Mouse (Mus musculus) cerebral cortex, adult 2 months (tissue): Measurements from ENCODE around the gene Shb.

Experiments used
- WGBS: fragments of 180-500 bp; shearing (Covaris S2); methylation state at CpG from one replicate; pipeline ENCODE4 v1.1.7; 2018; 5-methylcytosine and 5-hydroxymethylcytosine counted together

Shb gene

GRCm38 (mm10) chr4:45503816-45504215, 28.5 kb downstream of the Shb start:
- 59% methylated on average over 3 of the region's 3 CpGs for WGBS

DNA sequence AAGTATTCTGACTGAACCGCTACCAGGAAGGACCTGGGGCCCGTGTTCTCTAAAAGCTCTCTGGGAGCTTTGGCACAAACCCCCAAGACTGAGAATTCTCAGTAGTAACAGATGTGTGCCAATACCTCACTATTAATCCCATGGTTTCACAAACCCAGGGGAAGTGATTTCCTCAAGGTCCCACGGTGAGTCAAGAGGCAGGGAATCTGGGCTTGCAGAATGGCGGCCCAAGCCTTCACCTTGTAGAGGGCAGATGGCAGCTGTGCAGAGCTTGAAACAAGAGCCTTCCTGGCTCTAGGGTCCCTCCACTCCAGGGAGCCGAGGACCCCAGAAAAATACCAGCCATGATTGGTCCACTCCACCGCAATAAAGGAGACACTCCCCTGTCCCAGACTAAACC, 28.9 kb downstream of the Shb start:
- WGBS, result 87% methylated on average over 6 of the region's 6 CpGs

DNA sequence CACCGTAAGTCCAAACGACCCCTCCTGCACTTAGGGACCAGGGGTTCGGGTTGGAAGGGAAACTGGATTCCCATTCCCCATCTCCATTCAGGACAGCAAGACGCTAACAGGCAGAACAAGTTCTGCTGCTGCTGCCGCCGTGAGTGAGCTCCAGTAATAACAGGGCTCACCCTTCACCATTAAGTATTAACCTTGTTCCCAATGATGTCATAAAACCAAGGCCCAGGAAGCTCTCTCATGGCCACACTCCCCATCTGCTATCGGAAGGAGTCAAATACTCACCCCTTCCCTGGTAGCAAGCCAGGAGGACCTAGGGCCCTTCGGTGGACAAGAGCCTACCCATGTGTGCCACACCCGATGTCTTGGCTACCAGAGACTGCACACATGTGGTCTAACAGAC, 30.3 kb downstream of the Shb start:
- WGBS, result 96% methylated on average over 9 of the region's 9 CpGs

DNA sequence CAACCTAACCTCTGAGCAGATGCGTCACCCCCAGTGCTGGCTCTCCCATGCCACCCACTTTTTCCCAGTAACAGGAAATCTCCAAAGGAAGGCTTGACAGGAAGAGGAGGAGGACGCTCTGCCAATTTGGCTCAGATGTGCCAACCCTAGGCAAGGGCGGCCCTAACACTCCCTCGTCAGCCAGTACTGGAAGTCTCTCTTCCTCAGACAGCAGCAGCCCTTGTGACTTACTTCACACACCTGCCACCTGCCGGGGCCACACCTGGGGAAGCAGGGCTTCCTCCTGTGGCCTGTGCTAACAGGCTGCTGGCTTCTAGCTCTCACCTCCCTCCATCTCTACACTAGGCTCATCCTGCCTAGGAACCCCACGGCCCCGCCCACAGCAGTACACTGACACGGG, 31.9 kb downstream of the Shb start:
- WGBS, result 66% methylated on average over 8 of the region's 8 CpGs

DNA sequence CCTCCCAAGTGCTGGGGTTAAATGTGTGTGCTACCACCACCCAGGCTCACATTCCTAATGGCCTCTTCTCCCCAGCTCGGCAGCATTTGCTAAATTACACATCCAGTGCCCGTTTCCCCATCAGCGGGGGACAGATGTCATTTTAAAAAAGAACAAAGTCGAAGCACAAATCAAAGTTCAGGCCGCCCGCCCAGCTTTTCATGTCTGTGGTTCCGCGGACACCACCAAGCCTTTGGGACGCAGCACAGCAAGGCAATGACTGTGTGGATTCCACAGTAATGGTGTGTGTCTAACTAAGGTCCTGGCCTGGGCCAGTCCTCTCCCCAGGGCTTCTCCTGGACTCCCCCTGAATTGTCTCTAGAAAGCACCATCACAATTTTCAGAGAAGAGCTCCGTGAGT, 32.7 kb downstream of the Shb start:
- WGBS, result 88% methylated on average over 10 of the region's 10 CpGs

GRCm38 (mm10) chr4:45499081-45499480, 33.2 kb downstream of the Shb start:
- WGBS, result 75% methylated on average over 6 of the region's 6 CpGs

DNA sequence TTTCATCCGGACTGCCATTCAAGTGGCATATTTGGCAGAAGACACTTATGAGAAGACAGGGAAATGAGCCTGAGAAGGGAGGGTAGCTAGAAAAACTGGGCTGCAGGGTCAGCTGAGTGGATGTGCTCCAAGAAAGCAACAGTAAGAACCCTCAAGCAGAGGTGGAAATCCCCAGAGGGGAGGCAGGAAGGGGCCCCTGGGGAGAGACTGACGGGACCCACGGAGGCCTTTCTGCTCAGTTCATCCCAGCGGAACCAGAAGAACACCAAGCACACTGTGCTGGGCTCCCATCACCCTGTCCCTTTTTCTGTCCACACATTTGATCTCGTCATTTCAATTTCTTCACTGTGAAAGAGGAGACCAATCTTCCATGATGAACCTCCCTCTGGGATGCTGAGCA, 33.9 kb downstream of the Shb start:
- WGBS, result 73% methylated on average over 5 of the region's 5 CpGs

DNA sequence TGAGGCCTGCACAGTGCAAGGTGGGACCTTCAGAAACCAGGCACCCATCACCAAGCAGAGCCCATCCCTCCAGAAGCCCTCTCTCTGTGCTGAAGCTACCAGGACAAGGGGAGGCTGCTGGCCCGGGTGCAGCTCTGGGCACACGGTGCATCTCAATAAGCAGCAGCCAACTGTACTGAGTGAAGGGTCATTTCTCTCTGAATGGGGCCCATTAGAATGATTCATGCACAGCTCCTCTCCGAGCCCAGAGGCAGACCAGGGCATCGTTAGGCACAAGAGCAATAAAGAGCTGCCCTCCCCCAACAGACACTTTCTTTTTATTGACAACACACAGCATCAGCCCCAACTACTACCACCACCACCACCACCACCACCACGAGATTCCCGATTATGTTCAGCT, 35.0 kb downstream of the Shb start:
- WGBS, result 62% methylated on average over 6 of the region's 6 CpGs

- 69% methylated on average over 8 of the region's 8 CpGs for WGBS
Measured at GRCm38 (mm10) chr4:45495531-45496201, 36.6 kb downstream of the Shb start.

DNA sequence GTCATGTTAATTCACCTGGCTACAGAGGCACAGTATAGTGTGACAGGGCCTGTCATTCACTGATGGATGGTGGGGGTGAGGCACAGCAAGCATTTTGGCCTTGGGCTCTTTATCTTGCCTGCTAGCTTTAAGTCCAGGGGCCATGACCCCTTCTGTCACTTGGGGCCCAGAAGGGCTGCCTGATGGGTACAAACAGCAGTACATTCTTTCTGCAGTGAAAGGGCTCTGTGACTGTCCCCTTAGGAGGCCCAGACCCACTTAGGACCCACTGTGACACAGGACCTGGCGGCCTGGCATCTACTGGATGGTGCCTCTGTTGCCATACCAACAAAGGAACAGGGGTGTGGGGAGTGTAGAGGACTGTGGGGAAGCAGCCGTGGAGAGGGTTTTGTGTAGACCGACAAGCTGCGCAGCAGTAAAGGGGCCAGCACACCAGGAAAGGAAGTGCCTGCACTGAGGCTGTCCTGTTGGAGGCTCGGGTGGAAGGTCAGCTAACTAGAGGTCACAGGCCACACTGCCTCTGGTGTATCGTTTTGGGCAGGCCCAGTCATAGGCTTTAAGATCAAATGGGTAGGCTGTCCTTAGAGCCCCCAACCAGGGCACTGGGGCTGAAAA, 38.4 kb downstream of the Shb start:
- 62% methylated on average over 6 of the region's 6 CpGs for WGBS

DNA sequence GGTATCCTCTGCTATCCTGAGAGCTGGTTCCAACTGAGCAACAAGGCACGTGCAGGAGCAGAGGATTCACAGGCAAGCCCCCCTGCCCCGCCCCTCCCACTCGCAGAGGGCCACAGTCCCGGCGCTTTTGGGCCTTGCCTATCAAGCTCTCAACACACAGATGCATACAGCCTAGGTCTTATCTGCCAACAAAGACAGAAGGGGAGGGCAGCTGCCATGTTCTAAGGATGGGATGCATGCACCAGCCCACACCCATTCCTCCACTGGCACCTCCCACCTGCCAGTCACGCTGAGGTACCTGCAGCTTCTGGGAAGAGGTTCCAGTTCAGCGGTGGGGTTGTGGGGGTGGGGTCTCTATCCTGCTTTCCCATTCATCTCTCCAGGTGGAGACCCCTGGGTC, 39.2 kb downstream of the Shb start:
- WGBS, result 44% methylated on average over 7 of the region's 7 CpGs

DNA sequence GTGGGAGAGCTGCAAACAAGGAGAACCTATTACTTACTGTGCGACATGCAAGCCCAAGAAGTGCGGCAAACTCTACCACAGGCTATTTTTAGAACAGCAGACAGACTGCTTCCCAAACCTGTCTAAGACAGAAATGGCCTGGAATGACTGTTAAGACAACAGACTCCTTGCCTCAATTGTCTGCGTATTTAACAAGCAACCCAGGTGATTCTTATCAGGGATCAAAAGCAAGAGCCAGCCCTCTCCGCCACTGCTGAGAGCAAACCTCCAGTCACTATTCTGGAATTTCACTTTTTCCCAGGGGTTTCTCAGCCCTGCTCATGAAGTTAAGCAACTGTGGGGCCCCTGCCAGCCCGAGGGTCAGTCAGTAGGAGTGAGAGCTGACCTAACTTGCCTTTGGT, 39.6 kb downstream of the Shb start:
- 50% methylated on average over 5 of the region's 5 CpGs for WGBS

DNA sequence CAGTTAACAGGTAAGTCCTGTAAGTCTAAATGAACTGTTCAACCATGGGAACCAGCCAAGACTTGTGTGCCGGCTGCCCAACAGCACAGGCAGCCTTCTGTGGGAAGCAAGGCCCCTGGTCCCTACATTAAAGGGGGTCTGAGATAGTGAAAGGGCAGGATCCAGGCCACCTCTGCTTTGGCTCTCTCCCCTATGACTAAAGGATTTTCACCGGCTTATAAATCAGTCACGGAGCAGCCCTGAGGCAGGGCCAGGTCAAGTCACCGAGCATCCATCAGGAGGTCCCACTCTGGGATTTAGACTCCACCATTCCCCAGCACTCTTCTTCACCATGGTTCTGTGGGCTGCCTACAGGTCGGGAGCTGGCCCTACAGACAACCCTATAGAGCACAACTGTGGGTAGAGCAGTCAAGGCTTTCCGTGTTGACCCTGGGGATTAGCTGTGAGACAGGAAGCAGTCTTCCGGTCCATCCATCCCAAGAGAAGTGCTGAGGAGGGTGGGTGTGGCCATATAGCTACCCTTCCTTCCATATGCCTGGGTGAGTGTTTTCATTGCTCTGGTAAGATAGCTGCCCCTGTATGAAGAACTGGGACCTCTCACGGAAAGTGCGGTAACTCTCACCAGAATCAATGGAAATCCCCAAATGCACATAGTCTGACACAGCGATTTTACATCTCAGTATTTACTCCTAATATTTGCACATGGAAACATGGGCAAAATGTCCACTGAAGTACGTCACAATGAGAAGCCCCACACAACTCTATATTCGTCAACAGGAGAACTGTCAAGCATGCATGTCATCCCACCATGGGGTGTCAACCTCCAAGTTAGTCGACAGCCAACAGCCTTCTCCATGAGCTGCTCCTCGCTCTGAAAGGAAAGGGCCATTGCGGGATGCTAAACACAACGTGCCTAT, 40.3 kb downstream of the Shb start:
- 76% methylated on average over 16 of the region's 16 CpGs for whole genome bisulfite sequencing

DNA sequence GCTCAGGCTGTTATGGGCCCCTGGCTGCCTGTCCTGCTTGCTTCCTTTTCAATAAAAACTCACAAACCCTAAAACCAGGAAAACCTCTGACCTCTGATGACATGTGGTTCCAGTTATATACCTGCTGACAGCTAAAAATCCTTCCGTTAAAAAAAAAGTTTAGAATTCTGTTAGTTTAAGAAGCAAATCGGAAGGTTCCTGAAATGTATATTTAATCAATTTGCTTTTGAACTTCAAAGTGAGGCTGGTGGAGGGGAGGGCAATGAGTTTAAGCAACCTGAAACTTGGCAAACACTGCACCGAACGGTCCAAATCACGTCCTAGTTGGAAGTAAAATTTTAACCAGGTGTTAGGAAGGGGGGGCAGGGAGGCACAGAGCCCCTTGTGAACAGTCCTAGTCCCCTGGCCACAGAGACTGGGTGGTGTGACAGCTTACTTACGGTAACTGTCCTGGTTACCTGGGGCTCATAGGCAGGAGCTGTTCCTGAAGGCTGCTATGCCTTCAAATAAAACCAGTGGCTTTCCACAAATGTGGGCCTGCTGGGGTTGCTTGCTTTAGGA, 41.1 kb downstream of the Shb start:
- WGBS, result 79% methylated on average over 6 of the region's 6 CpGs

GRCm38 (mm10) chr4:45490036-45490752, 42.1 kb downstream of the Shb start:
- 65% methylated on average over 8 of the region's 8 CpGs for WGBS

GRCm38 (mm10) chr4:45489141-45490035, 42.9 kb downstream of the Shb start:
- 49% methylated on average over 18 of the region's 18 CpGs for WGBS

GRCm38 (mm10) chr4:45487681-45488081, 44.6 kb downstream of the Shb start:
- WGBS, result 65% methylated on average over 6 of the region's 6 CpGs

- 78% methylated on average over 5 of the region's 5 CpGs for WGBS
Measured at GRCm38 (mm10) chr4:45485024-45485423, 47.2 kb downstream of the Shb start.

- 90% methylated on average over 8 of the region's 8 CpGs for WGBS
Measured at GRCm38 (mm10) chr4:45483271-45484245, 48.7 kb downstream of the Shb start.
